In the genomic region with DNA sequence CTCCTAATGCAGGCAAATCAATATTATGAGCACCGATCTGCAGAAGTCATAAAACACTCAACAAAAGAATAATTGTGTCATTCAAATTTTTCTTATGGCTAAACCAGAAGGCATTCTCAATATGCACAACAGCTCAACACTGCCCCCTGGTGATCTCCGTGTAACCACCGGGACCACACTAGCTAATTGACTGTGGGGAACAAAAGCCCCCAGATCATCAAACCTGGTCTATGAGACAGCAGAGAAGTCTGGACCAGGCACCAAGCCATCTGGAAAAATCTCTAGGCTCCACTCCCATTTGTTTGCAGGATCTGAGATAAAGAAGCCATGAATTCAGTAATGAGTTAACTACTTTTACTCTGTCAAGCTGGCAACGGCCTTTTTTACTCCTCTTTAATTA, we compare ENCODE assay signal across 9 mouse cellular contexts. TPM values are rescaled to one million over a fixed set of nuclear protein-coding genes. Genes with fewer than 3 reads are reported as not detected.
DNase-seq lines count a peak whose midpoint lies in the region; TF ChIP-seq lines count a peak whose summit lies in the region.
"Had no signal": no experiment of that assay in that cellular context is flagged by ENCODE, and none has a peak within 500 bp of the region (broad histone marks: within the 10 kb centered on the region; RNA-seq: fewer than 3 reads in every experiment).

No protein-coding gene starts in this region.

- no peaks in the 10 kb centered on the region for H3K36me3 ChIP-seq in testis, adult 2 months (ENCODE audit: control insufficient read depth, insufficient read depth, low read length)
- H3K36me3 ChIP-seq: limb, embryonic 15.5 days had no signal

- no peak overlapping the region for H3K4me3 ChIP-seq in testis, adult 2 months (ENCODE audit: control insufficient read depth, low read depth, low read length)
- no peak overlapping the region for H3K4me3 ChIP-seq in cortical plate, adult 2 months (ENCODE audit: insufficient read depth, low read length)
- H3K4me3 ChIP-seq: limb, embryonic 15.5 days had no signal

- TF ChIP-seq CTCF in testis, adult 2 months (IDR thresholded peaks at IDR 0.05; ENCODE audit: control insufficient read depth, insufficient read depth, insufficient replicate concordance, low read depth, low read length) = peak; percentile 18; the same call in 1 of the 2 replicates
- TF ChIP-seq CTCF in cortical plate, adult 2 months (IDR thresholded peaks at IDR 0.05; ENCODE audit: extremely low read depth, insufficient read depth, low read length) = peak; percentile 67

- TF ChIP-seq POLR2A in testis, adult 2 months (IDR thresholded peaks at IDR 0.05; ENCODE audit: control insufficient read depth, low read depth, low read length) = no peak
- TF ChIP-seq POLR2A in cortical plate, adult 2 months (IDR thresholded peaks at IDR 0.05; ENCODE audit: extremely low read depth, insufficient read depth, low read length) = no peak

- no peaks in the 10 kb centered on the region for H3K27me3 ChIP-seq in testis, adult 2 months (ENCODE audit: control insufficient read depth, insufficient read depth, low read length)
- H3K27me3 ChIP-seq: limb, embryonic 15.5 days had no signal

- H3K4me1 ChIP-seq in testis, adult 2 months (ENCODE audit: control insufficient read depth, insufficient read depth, low read length) = no peaks in the 10 kb centered on the region
- H3K4me1 ChIP-seq in cortical plate, adult 2 months (ENCODE audit: control insufficient read depth, insufficient read depth, low read length) = no peaks in the 10 kb centered on the region

- peak; percentile 79 for DNase-seq in gastrocnemius, adult 18-20 months (ENCODE audit: low spot score)
- no peak for DNase-seq in gastrocnemius, postnatal 25 days
- DNase-seq in testis, postnatal 14 days (ENCODE audit: low spot score) = no peak
- DNase-seq in induced T-regulatory cell, adult 2 months (ENCODE audit: low read depth) = peak; percentile 75
- peak; percentile 70 for DNase-seq in lung, postnatal 25 days (ENCODE audit: low spot score)
- DNase-seq in urinary bladder, postnatal 14 days (ENCODE audit: low spot score) = peak; percentile 81

- H3K27ac ChIP-seq in testis, adult 2 months (ENCODE audit: control insufficient read depth, insufficient read depth, low read depth, low read length) = no peak overlapping the region
- no peak overlapping the region for H3K27ac ChIP-seq in cortical plate, adult 2 months (ENCODE audit: insufficient read depth, low read length)
- H3K27ac ChIP-seq: limb, embryonic 15.5 days had no signal

RNA-seq across cellular contexts. Expression of a gene that starts 50.2 kb away (rescaled TPM):
- 10 to 100 TPM; 24.0 to 27.9 TPM for total RNA-seq in gastrocnemius, adult 18-20 months (2021)
- 10 to 100 TPM; 20.6 to 22.9 TPM for total RNA-seq in gastrocnemius, postnatal 25 days (2021)
- polyA plus RNA-seq in testis, adult 2 months (2012; rRNA removed) = 21.4 and 29.8 TPM in 2 replicates
- 68.7 and 70.3 TPM in 2 replicates for polyA plus RNA-seq in cortical plate, adult 2 months (2012; rRNA removed)

Comparison
In these comparisons a context has a peak if more than half of its experiments do, and no peak if none do; other contexts are left out.
1. DNase-seq: peak in gastrocnemius, adult 18-20 months (single experiment), induced T-regulatory cell, adult 2 months (single experiment), lung, postnatal 25 days (single experiment) and urinary bladder, postnatal 14 days (single experiment); none in gastrocnemius, postnatal 25 days (single experiment) and testis, postnatal 14 days (single experiment).